Mouse (Mus musculus): ENCODE results near the gene Il5. TPM values are rescaled to one million over a fixed set of nuclear protein-coding genes. Genes with fewer than 3 reads are reported as not detected.
A peak's percentile ranks its signal among the peaks of the same experiment; 100 is the strongest.

The Il5 gene
- polyA plus RNA-seq, 1 experiment, result not detected

DNA sequence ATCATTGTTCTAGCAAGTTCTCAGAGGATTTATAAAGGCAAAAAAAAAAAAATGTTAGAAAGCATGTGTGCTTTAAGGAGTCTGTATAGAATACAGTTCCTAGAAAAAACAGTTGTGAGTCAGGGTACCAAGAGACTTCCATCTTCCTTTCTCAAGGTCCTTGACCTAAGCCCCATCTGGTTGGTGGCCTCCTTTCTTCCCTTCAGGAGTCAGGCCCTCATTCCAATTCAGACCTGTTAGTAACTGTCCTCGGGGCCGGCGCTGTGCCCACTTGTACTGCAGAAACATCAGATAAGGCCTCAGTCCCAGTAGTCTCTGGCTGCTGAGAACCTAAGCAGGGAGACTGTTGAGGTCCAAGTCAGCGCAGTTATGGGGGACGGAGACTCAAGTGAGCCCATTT, 52.5 kb downstream of the Il5 start, which contains the start of gene Gm17334:
TSS of gene Gm17334 (minus strand) at position 101 of the 400 bp plus-strand sequence.
- Histone ChIP-seq H3K4me1 (ENCODE audit: control insufficient read depth, insufficient read depth, insufficient read length) (peaks cover 25% of the 10 kb centered on the region; the same call in 1 of the 2 replicates), H3K4me3 (ENCODE audit: extremely low read depth, insufficient read depth, insufficient read length) (peak within 1 kb of the TSS; percentile 44; the same call in 1 of the 2 replicates), H3K27me3 (ENCODE audit: control insufficient read depth, insufficient read depth, low read length) (no peaks in the 10 kb centered on the region), H3K27ac (ENCODE audit: insufficient read depth, low read length) (peak within 1 kb of the TSS; percentile 25; the same call in 1 of the 2 replicates), H3K36me3 (ENCODE audit: control insufficient read depth, insufficient read depth, low read length) (peaks cover 57% of the 10 kb centered on the region)
- no peak for DNase-seq (ENCODE audit: low read depth in 1 of 2, low spot score in 2 of 2)
- 79% methylated on average over 5 of the region's 5 CpGs for WGBS
- TF ChIP-seq CTCF (IDR thresholded peaks at IDR 0.05; ENCODE audit: extremely low read depth, insufficient read depth, insufficient read length, insufficient replicate concordance) (no peak), POLR2A (IDR thresholded peaks at IDR 0.05; ENCODE audit: low read depth, low read length) (no peak)

- Histone ChIP-seq H3K4me3 (ENCODE audit: extremely low read depth, insufficient read depth, insufficient read length) (no peak overlapping the region), H3K4me1 (ENCODE audit: control insufficient read depth, insufficient read depth, insufficient read length) (peaks cover 25% of the 10 kb centered on the region; the same call in 1 of the 2 replicates), H3K27ac (ENCODE audit: insufficient read depth, low read length) (no peak overlapping the region), H3K36me3 (ENCODE audit: control insufficient read depth, insufficient read depth, low read length) (peaks cover 62% of the 10 kb centered on the region), H3K27me3 (ENCODE audit: control insufficient read depth, insufficient read depth, low read length) (no peaks in the 10 kb centered on the region)
- WGBS, result 81% methylated on average over 16 of the region's 16 CpGs
- no peak for DNase-seq (ENCODE audit: low read depth in 1 of 2, low spot score in 2 of 2)
- TF ChIP-seq POLR2A (IDR thresholded peaks at IDR 0.05; ENCODE audit: low read depth, low read length) (no peak), CTCF (IDR thresholded peaks at IDR 0.05; ENCODE audit: extremely low read depth, insufficient read depth, insufficient read length, insufficient replicate concordance) (no peak)
These were observed 53.2 kb downstream of the Il5 start for GRCm38 (mm10) chr11:53773641-53774360.

Other genes with a start within 250 kb of the Il5 start
- not detected in 2 replicates for gene Gm9945, start 240.6 kb upstream of the Il5 start, polyA plus RNA-seq (2012; rRNA removed)
- gene Sowaha, start 240.5 kb upstream of the Il5 start, polyA plus RNA-seq (2012; rRNA removed), result 10.6 and 13.9 TPM in 2 replicates
- 13.9 and 15.3 TPM in 2 replicates for gene Sept8, start 201.5 kb upstream of the Il5 start, polyA plus RNA-seq (2012; rRNA removed)
- 1.2 and 1.3 TPM in 2 replicates for gene Kif3a, start 153.4 kb upstream of the Il5 start, polyA plus RNA-seq (2012; rRNA removed)
- 0.68 TPM in 1 of 2 replicates, not detected in the other for gene Il4, start 102.1 kb upstream of the Il5 start, polyA plus RNA-seq (2012; rRNA removed)
- not detected in 2 replicates for gene Il13, start 86.1 kb upstream of the Il5 start, polyA plus RNA-seq (2012; rRNA removed)
- gene Rad50, start 13.5 kb upstream of the Il5 start, polyA plus RNA-seq (2012; rRNA removed), result 4.1 and 4.2 TPM in 2 replicates
- gene Irf1, start 49.2 kb downstream of the Il5 start, polyA plus RNA-seq (2012; rRNA removed), result 111 and 222 TPM in 2 replicates
- 1.2 TPM in 2 replicates for gene Gm17334, start 52.4 kb downstream of the Il5 start, polyA plus RNA-seq (2012; rRNA removed)
- gene Gm12216, start 138.5 kb downstream of the Il5 start, polyA plus RNA-seq (2012; rRNA removed), result 6.9 and 8.1 TPM in 2 replicates
- 8.9 and 10.3 TPM in 2 replicates for gene Slc22a5, start 170.9 kb downstream of the Il5 start, polyA plus RNA-seq (2012; rRNA removed)